Mouse (Mus musculus): ENCODE data around the gene Fam205a4.
"Not testable (repeated sequence)": the region's sequence is repeated elsewhere in the genome, so short reads cannot be mapped to it uniquely, and the experiment has no call there.

Gene Fam205a4

DNA sequence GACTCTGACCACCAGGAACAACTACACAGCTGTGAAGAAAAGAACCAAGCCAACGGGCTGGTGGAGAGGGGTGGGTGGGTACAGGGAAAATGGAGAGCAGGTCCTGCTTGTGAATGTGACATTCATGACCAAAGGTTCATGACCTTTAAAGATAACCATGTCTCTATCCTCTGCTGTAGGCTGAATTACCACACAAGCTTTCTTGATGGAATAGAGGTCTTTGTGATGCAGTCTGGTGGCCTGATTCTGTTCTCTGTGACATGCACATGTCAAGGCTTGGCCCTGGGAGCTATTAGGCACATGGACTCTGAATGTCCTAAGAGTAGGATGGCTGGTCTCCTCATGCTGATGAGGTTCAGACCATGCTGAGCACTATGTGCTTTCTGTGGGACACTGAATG is at the start of gene Fam205a4:
TSS of gene Fam205a4 (plus strand) at position 301 of the 400 bp plus-strand sequence.
- DNase-seq (ENCODE audit: low read depth, low spot score) = not testable (repeated sequence)

GRCm38 (mm10) chr4:41941272-41941671 is 24.6 kb upstream of the Fam205a4 start, which contains the start of gene Gm20878:
Gene Gm20878, plus strand, starts transcription at chr4:41941572.
- DNase-seq (ENCODE audit: low read depth, low spot score) = not testable (repeated sequence)
